Mouse (Mus musculus): ENCODE measurements around the gene Znfx1. TPM values are rescaled to one million over a fixed set of nuclear protein-coding genes. Genes with fewer than 3 reads are reported as not detected.

The Znfx1 gene
- polyA plus RNA-seq, 1 experiment from 2014 or later: 8.7 TPM

- Histone ChIP-seq H3K27me3 (ENCODE audit: control insufficient read depth, insufficient read depth, low read length) (no peaks in the 10 kb centered on the region), H3K36me3 (replicated peaks; ENCODE audit: control insufficient read depth, insufficient read depth) (peaks cover 54% of the 10 kb centered on the region), H3K4me1 (replicated peaks; ENCODE audit: control insufficient read depth, insufficient read depth, low read length) (peaks cover 19% of the 10 kb centered on the region), H3K4me2 (replicated peaks) (no peak overlapping the region), H3K4me3 (replicated peaks; ENCODE audit: low read length) (no peak overlapping the region), H3K9me3 (ENCODE audit: control insufficient read depth, low read length) (no peaks in the 10 kb centered on the region), H3K9ac (no peak overlapping the region), H3K27ac (no peak overlapping the region)
- no peak for DNase-seq (ENCODE audit: low spot score)
- ATAC-seq (ENCODE audit: low FRiP score): no peak
- 82% methylated on average over 3 of the region's 3 CpGs for WGBS
Measured at GRCm38 (mm10) chr2:167058201-167058600, 4.6 kb downstream of the Znfx1 start.

GRCm38 (mm10) chr2:167056942-167057323 lies 5.9 kb downstream of the Znfx1 start:
- no peak overlapping the region for H3K9ac ChIP-seq
- peaks cover 60% of the 10 kb centered on the region for H3K36me3 ChIP-seq (replicated peaks; ENCODE audit: control insufficient read depth, insufficient read depth)
- no peak for ATAC-seq (ENCODE audit: low FRiP score)
- no peak for DNase-seq (ENCODE audit: low spot score)
- no peak overlapping the region for H3K27ac ChIP-seq
- no peaks in the 10 kb centered on the region for H3K9me3 ChIP-seq (ENCODE audit: control insufficient read depth, low read length)
- peaks cover 20% of the 10 kb centered on the region for H3K4me1 ChIP-seq (replicated peaks; ENCODE audit: control insufficient read depth, insufficient read depth, low read length)
- 91% methylated on average over 5 of the region's 5 CpGs for WGBS
- H3K4me3 ChIP-seq (replicated peaks; ENCODE audit: low read length): no peak overlapping the region
- H3K4me2 ChIP-seq (replicated peaks): no peak overlapping the region
- H3K27me3 ChIP-seq (ENCODE audit: control insufficient read depth, insufficient read depth, low read length): no peaks in the 10 kb centered on the region

- Histone ChIP-seq H3K4me1 (replicated peaks; ENCODE audit: control insufficient read depth, insufficient read depth, low read length) (peaks cover 15% of the 10 kb centered on the region), H3K9me3 (ENCODE audit: control insufficient read depth, low read length) (no peaks in the 10 kb centered on the region), H3K27me3 (ENCODE audit: control insufficient read depth, insufficient read depth, low read length) (no peaks in the 10 kb centered on the region), H3K36me3 (replicated peaks; ENCODE audit: control insufficient read depth, insufficient read depth) (peaks cover 66% of the 10 kb centered on the region), H3K9ac (no peak overlapping the region), H3K4me3 (replicated peaks; ENCODE audit: low read length) (no peak overlapping the region), H3K4me2 (replicated peaks) (no peak overlapping the region), H3K27ac (no peak overlapping the region)
- ATAC-seq (ENCODE audit: low FRiP score) (no peak), DNase-seq (ENCODE audit: low spot score) (no peak)
- WGBS: 96% methylated on average over 15 of the region's 15 CpGs
Measured at GRCm38 (mm10) chr2:167056210-167056941, 6.4 kb downstream of the Znfx1 start.

- H3K4me3 ChIP-seq (replicated peaks; ENCODE audit: low read length): no peak overlapping the region
- H3K36me3 ChIP-seq (replicated peaks; ENCODE audit: control insufficient read depth, insufficient read depth): peaks cover 72% of the 10 kb centered on the region
- no peaks in the 10 kb centered on the region for H3K27me3 ChIP-seq (ENCODE audit: control insufficient read depth, insufficient read depth, low read length)
- H3K9me3 ChIP-seq (ENCODE audit: control insufficient read depth, low read length): no peaks in the 10 kb centered on the region
- no peak overlapping the region for H3K9ac ChIP-seq
- H3K4me1 ChIP-seq (replicated peaks; ENCODE audit: control insufficient read depth, insufficient read depth, low read length): 0 out of 2 replicates have a peak, but pooled peaks cover 8% of the 10 kb centered on the region
- ATAC-seq (ENCODE audit: low FRiP score) (no peak), DNase-seq (ENCODE audit: low spot score) (no peak)
- H3K27ac ChIP-seq: no peak overlapping the region
- no peak overlapping the region for H3K4me2 ChIP-seq (replicated peaks)
- 83% methylated on average over 15 of the region's 15 CpGs for WGBS
Measured at GRCm38 (mm10) chr2:167055386-167055785, 7.4 kb downstream of the Znfx1 start.

- Histone ChIP-seq H3K4me2 (replicated peaks) (no peak overlapping the region), H3K9ac (no peak overlapping the region), H3K4me3 (replicated peaks; ENCODE audit: low read length) (no peak overlapping the region), H3K27me3 (ENCODE audit: control insufficient read depth, insufficient read depth, low read length) (no peaks in the 10 kb centered on the region), H3K36me3 (replicated peaks; ENCODE audit: control insufficient read depth, insufficient read depth) (peaks cover 85% of the 10 kb centered on the region), H3K9me3 (ENCODE audit: control insufficient read depth, low read length) (no peaks in the 10 kb centered on the region), H3K4me1 (replicated peaks; ENCODE audit: control insufficient read depth, insufficient read depth, low read length) (0 out of 2 replicates have a peak, but pooled peaks cover 5% of the 10 kb centered on the region), H3K27ac (no peak overlapping the region)
- ATAC-seq (ENCODE audit: low FRiP score) (no peak), DNase-seq (ENCODE audit: low spot score) (no peak)
- WGBS: 55% methylated on average over 9 of the region's 9 CpGs
Measured at GRCm38 (mm10) chr2:167053127-167053844, 9.5 kb downstream of the Znfx1 start.

- Histone ChIP-seq H3K4me1 (replicated peaks; ENCODE audit: control insufficient read depth, insufficient read depth, low read length) (0 out of 2 replicates have a peak, but pooled peaks cover 5% of the 10 kb centered on the region), H3K27ac (no peak overlapping the region), H3K9ac (no peak overlapping the region), H3K9me3 (ENCODE audit: control insufficient read depth, low read length) (no peaks in the 10 kb centered on the region), H3K27me3 (ENCODE audit: control insufficient read depth, insufficient read depth, low read length) (no peaks in the 10 kb centered on the region), H3K4me2 (replicated peaks) (no peak overlapping the region), H3K4me3 (replicated peaks; ENCODE audit: low read length) (no peak overlapping the region), H3K36me3 (replicated peaks; ENCODE audit: control insufficient read depth, insufficient read depth) (peaks cover 84% of the 10 kb centered on the region)
- DNase-seq (ENCODE audit: low spot score) (no peak), ATAC-seq (ENCODE audit: low FRiP score) (no peak)
- 92% methylated on average over 8 of the region's 8 CpGs for WGBS
Measured at GRCm38 (mm10) chr2:167048698-167049358, 14.0 kb downstream of the Znfx1 start.

GRCm38 (mm10) chr2:167048223-167048622 lies 14.6 kb downstream of the Znfx1 start:
- H3K27me3 ChIP-seq (ENCODE audit: control insufficient read depth, insufficient read depth, low read length): no peaks in the 10 kb centered on the region
- no peak overlapping the region for H3K9ac ChIP-seq
- 0 out of 2 replicates have a peak, but pooled peaks cover 1% of the 10 kb centered on the region for H3K4me1 ChIP-seq (replicated peaks; ENCODE audit: control insufficient read depth, insufficient read depth, low read length)
- no peak overlapping the region for H3K4me2 ChIP-seq (replicated peaks)
- ATAC-seq (ENCODE audit: low FRiP score) (no peak), DNase-seq (ENCODE audit: low spot score) (no peak)
- no peaks in the 10 kb centered on the region for H3K9me3 ChIP-seq (ENCODE audit: control insufficient read depth, low read length)
- H3K4me3 ChIP-seq (replicated peaks; ENCODE audit: low read length): no peak overlapping the region
- peaks cover 84% of the 10 kb centered on the region for H3K36me3 ChIP-seq (replicated peaks; ENCODE audit: control insufficient read depth, insufficient read depth)
- no peak overlapping the region for H3K27ac ChIP-seq
- 96% methylated on average over 10 of the region's 10 CpGs for WGBS

- Histone ChIP-seq H3K9ac (no peak overlapping the region), H3K4me3 (replicated peaks; ENCODE audit: low read length) (no peak overlapping the region), H3K36me3 (replicated peaks; ENCODE audit: control insufficient read depth, insufficient read depth) (peaks cover 96% of the 10 kb centered on the region), H3K27me3 (ENCODE audit: control insufficient read depth, insufficient read depth, low read length) (no peaks in the 10 kb centered on the region), H3K4me1 (replicated peaks; ENCODE audit: control insufficient read depth, insufficient read depth, low read length) (no peaks in the 10 kb centered on the region), H3K9me3 (ENCODE audit: control insufficient read depth, low read length) (no peaks in the 10 kb centered on the region), H3K27ac (no peak overlapping the region), H3K4me2 (replicated peaks) (no peak overlapping the region)
- ATAC-seq (ENCODE audit: low FRiP score): no peak
- no peak for DNase-seq (ENCODE audit: low spot score)
- WGBS: 96% methylated on average over 12 of the region's 12 CpGs
Measured at GRCm38 (mm10) chr2:167043400-167044121, 19.3 kb downstream of the Znfx1 start.

- 79% methylated on average over 8 of the region's 8 CpGs for WGBS
- ATAC-seq (ENCODE audit: low FRiP score): no peak
- DNase-seq (ENCODE audit: low spot score): no peak
- Histone ChIP-seq H3K9me3 (ENCODE audit: control insufficient read depth, low read length) (no peaks in the 10 kb centered on the region), H3K9ac (no peak overlapping the region), H3K27ac (no peak overlapping the region), H3K36me3 (replicated peaks; ENCODE audit: control insufficient read depth, insufficient read depth) (peaks cover 100% of the 10 kb centered on the region), H3K27me3 (ENCODE audit: control insufficient read depth, insufficient read depth, low read length) (no peaks in the 10 kb centered on the region), H3K4me3 (replicated peaks; ENCODE audit: low read length) (no peak overlapping the region), H3K4me1 (replicated peaks; ENCODE audit: control insufficient read depth, insufficient read depth, low read length) (no peaks in the 10 kb centered on the region), H3K4me2 (replicated peaks) (no peak overlapping the region)
Measured at GRCm38 (mm10) chr2:167039386-167039785, 23.4 kb downstream of the Znfx1 start.
